ENCODE assay signal across 8 mouse cellular contexts in genomic region chr2:18799966-18800645, GRCm38 (mm10).
DNase-seq lines count a peak whose midpoint lies in the region; ATAC-seq lines count a peak whose summit lies in the region.

No protein-coding gene starts in this region.

- ATAC-seq in cerebellum, adult (ENCODE audit: insufficient number of reproducible peaks, low FRiP score, low TSS enrichment): peak; percentile 65
- ATAC-seq in forebrain, embryonic 14.5 days: peak; percentile 72
- peak; percentile 88 for ATAC-seq in hindbrain, embryonic 15.5 days (ENCODE audit: low FRiP score, low read depth)

- WGBS in forebrain, embryonic 14.5 days: under 1% methylated on average over 46 of the region's 46 CpGs
- under 1% methylated on average over 46 of the region's 46 CpGs for WGBS in hindbrain, embryonic 15.5 days

- no peaks in the 10 kb centered on the region for H3K9me3 ChIP-seq in forebrain, embryonic 14.5 days (replicated peaks; ENCODE audit: control insufficient read depth, low read length)
- no peaks in the 10 kb centered on the region for H3K9me3 ChIP-seq in hindbrain, embryonic 15.5 days
- 0 out of 2 replicates have a peak, but pooled peaks cover 4% of the 10 kb centered on the region for H3K9me3 ChIP-seq in megakaryocyte, embryonic 14.5 days

- peak overlapping the region; percentile 62 for H3K9ac ChIP-seq in forebrain, embryonic 14.5 days (ENCODE audit: low read length)
- peak overlapping the region; percentile 51 for H3K9ac ChIP-seq in hindbrain, embryonic 15.5 days

- peak overlapping the region; percentile 65 for H3K27ac ChIP-seq in forebrain, embryonic 14.5 days (ENCODE audit: low read depth, low read length)
- H3K27ac ChIP-seq in hindbrain, embryonic 15.5 days (replicated peaks): peak overlapping the region; percentile 79

- H3K4me2 ChIP-seq in forebrain, embryonic 14.5 days (ENCODE audit: low read length): peak overlapping the region; percentile 81
- H3K4me2 ChIP-seq in hindbrain, embryonic 15.5 days: peak overlapping the region; percentile 84

- peaks cover 23% of the 10 kb centered on the region for H3K4me1 ChIP-seq in forebrain, embryonic 14.5 days (ENCODE audit: control insufficient read depth, insufficient read depth, low read length)
- H3K4me1 ChIP-seq in hindbrain, embryonic 15.5 days (replicated peaks): peaks cover 32% of the 10 kb centered on the region
- peaks cover 26% of the 10 kb centered on the region for H3K4me1 ChIP-seq in megakaryocyte, embryonic 14.5 days

- H3K36me3 ChIP-seq in forebrain, embryonic 14.5 days (ENCODE audit: control insufficient read depth, insufficient read depth, low read length): no peaks in the 10 kb centered on the region
- no peaks in the 10 kb centered on the region for H3K36me3 ChIP-seq in hindbrain, embryonic 15.5 days
- H3K36me3 ChIP-seq in megakaryocyte, embryonic 14.5 days (replicated peaks; ENCODE audit: low read length): no peaks in the 10 kb centered on the region

- H3K4me3 ChIP-seq in forebrain, embryonic 14.5 days (ENCODE audit: low read depth, low read length): peak overlapping the region; percentile 43
- H3K4me3 ChIP-seq in hindbrain, embryonic 15.5 days: peak overlapping the region; percentile 43
- peak overlapping the region; percentile 89 for H3K4me3 ChIP-seq in megakaryocyte, embryonic 14.5 days (replicated peaks)

- peak; percentile 21 to 60 for DNase-seq in adrenal gland, adult (ENCODE audit: inconsistent age in 2 of 2, low spot score in 1 of 2)
- no peak for DNase-seq in adrenal gland, postnatal 4 days (ENCODE audit: low spot score in 2 of 2)
- peak; percentile 83 for DNase-seq in forebrain, embryonic 14.5 days (ENCODE audit: low spot score)
- DNase-seq in left cerebral cortex, adult 9 months (ENCODE audit: low spot score in 2 of 2): peak; percentile 52 to 76
- peak; percentile 78 for DNase-seq in right cerebral cortex, postnatal 14 days

- peaks cover 24% of the 10 kb centered on the region for H3K27me3 ChIP-seq in forebrain, embryonic 14.5 days (replicated peaks; ENCODE audit: control insufficient read depth, insufficient read depth, low read length)
- H3K27me3 ChIP-seq in hindbrain, embryonic 15.5 days: no peaks in the 10 kb centered on the region
- H3K27me3 ChIP-seq in megakaryocyte, embryonic 14.5 days (replicated peaks): peaks cover 84% of the 10 kb centered on the region

Comparison
In these comparisons a context has a peak if more than half of its experiments do, and no peak if none do; other contexts are left out.
1. DNase-seq: peak in adrenal gland, adult (2 of 2), forebrain, embryonic 14.5 days (single experiment), left cerebral cortex, adult 9 months (2 of 2) and right cerebral cortex, postnatal 14 days (single experiment); none in adrenal gland, postnatal 4 days (0 of 2).
2. Peak in every context shown above with its lines, with median percentiles within 50 percentile points of each other: ATAC-seq and H3K4me3 ChIP-seq.